Comparison of ENCODE assay signal across 12 mouse cellular contexts in the genomic region with DNA sequence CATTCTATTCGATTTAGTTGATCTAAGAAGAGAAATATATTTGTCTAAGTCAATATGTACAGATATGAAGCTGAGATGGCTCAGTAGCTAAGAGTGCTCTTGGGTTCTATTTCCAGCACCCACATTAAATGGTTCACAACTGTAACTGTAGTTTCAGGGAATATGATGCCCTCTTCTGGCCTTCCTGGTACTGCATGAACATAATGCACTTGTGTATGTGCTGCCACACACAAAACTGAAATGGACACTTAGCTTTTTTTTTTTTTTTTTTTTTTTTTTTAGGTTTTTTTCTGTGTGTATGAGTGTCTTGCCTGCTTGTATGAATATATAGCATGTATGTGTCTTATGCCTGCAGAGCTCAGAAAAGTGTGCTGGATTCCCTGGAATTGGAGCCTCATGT. TPM values are rescaled to one million over a fixed set of nuclear protein-coding genes. Genes with fewer than 3 reads are reported as not detected.
DNase-seq lines count a peak whose midpoint lies in the region; ATAC-seq lines count a peak whose summit lies in the region.
"Had no signal": no experiment of that assay in that cellular context is flagged by ENCODE, and none has a peak within 500 bp of the region (broad histone marks: within the 10 kb centered on the region; RNA-seq: fewer than 3 reads in every experiment).

No protein-coding gene starts in this region.

- no peak for ATAC-seq in kidney, embryonic 15.5 days (replicated peaks; ENCODE audit: low FRiP score)
- ATAC-seq in erythroid progenitor cell, adult 5-6 weeks (replicated peaks; ENCODE audit: low FRiP score, poor library complexity, severe bottlenecking) = no peak
- ATAC-seq: forebrain, postnatal 0 days had no signal

- H3K4me3 ChIP-seq in kidney, embryonic 15.5 days (replicated peaks) = no peak overlapping the region
- H3K4me3 ChIP-seq: neural tube, embryonic 12.5 days had no signal

- no peaks in the 10 kb centered on the region for H3K4me1 ChIP-seq in kidney, embryonic 15.5 days
- H3K4me1 ChIP-seq: neural tube, embryonic 12.5 days had no signal

- peaks cover 85% of the 10 kb centered on the region for H3K36me3 ChIP-seq in kidney, embryonic 15.5 days

- H3K27ac ChIP-seq in kidney, embryonic 15.5 days = no peak overlapping the region
- H3K27ac ChIP-seq: neural tube, embryonic 12.5 days had no signal

- no peak overlapping the region for H3K4me2 ChIP-seq in kidney, embryonic 15.5 days
- H3K4me2 ChIP-seq: neural tube, embryonic 12.5 days had no signal

- H3K27me3 ChIP-seq in kidney, embryonic 15.5 days = no peaks in the 10 kb centered on the region
- H3K27me3 ChIP-seq: neural tube, embryonic 12.5 days had no signal

- DNase-seq in kidney, adult 18-20 months = peak; percentile 16
- peak; percentile 26 to 65 for DNase-seq in spleen, postnatal 10 days (ENCODE audit: low spot score in 2 of 2)
- no peak for DNase-seq in spleen, adult 12 weeks (ENCODE audit: low spot score)
- DNase-seq in T-cell, adult 2 months (ENCODE audit: low spot score) = peak; percentile 21
- peak; percentile 40 for DNase-seq in thymus, postnatal 25 days
- DNase-seq: adrenal gland, adult 8-10 months; cerebellum, postnatal 36 days; forebrain, postnatal 0 days; layer of hippocampus, adult 9-11 months had no signal

- H3K9me3 ChIP-seq in kidney, embryonic 15.5 days (replicated peaks) = peaks cover 4% of the 10 kb centered on the region; the same call in 1 of the 2 replicates
- H3K9me3 ChIP-seq: neural tube, embryonic 12.5 days had no signal

- 90% methylated on average over 1 of the region's 1 CpGs for WGBS in kidney, embryonic 15.5 days

- H3K9ac ChIP-seq in kidney, embryonic 15.5 days = no peak overlapping the region
- H3K9ac ChIP-seq: forebrain, postnatal 0 days; neural tube, embryonic 12.5 days had no signal

RNA-seq across cellular contexts. Expression of gene Atl3, which starts 29.5 kb away (rescaled TPM):
- polyA plus RNA-seq in kidney, embryonic 15.5 days (2015; fragmentation: Nextera tagmentation; extraction: Ambion mirVana) = 12.2 and 12.3 TPM in 2 replicates
- 36.8 and 46.9 TPM in 2 replicates for total RNA-seq in erythroid progenitor cell, adult 5-6 weeks (2015; ENCODE audit: low replicate concordance)
- total RNA-seq in erythroid progenitor cell, adult 5-6 weeks (2017; ENCODE audit: low replicate concordance) = 49.4 and 53.0 TPM in 2 replicates

RNA-seq across cellular contexts. Expression of gene Pla2g16, which starts 34.0 kb away (rescaled TPM):
- 8.8 and 9.2 TPM in 2 replicates for polyA plus RNA-seq in kidney, embryonic 15.5 days (2015; fragmentation: Nextera tagmentation; extraction: Ambion mirVana)
- total RNA-seq in erythroid progenitor cell, adult 5-6 weeks (2015; ENCODE audit: low replicate concordance) = 46.5 and 56.6 TPM in 2 replicates
- total RNA-seq in erythroid progenitor cell, adult 5-6 weeks (2017; ENCODE audit: low replicate concordance) = 45.8 and 73.4 TPM in 2 replicates

RNA-seq across cellular contexts. Expression of gene Rtn3, which starts 40.2 kb away (rescaled TPM):
- polyA plus RNA-seq in kidney, embryonic 15.5 days (2015; fragmentation: Nextera tagmentation; extraction: Ambion mirVana) = 157 TPM in 2 replicates
- total RNA-seq in erythroid progenitor cell, adult 5-6 weeks (2015; ENCODE audit: low replicate concordance) = 110 and 116 TPM in 2 replicates
- total RNA-seq in erythroid progenitor cell, adult 5-6 weeks (2017; ENCODE audit: low replicate concordance) = 55.3 and 60.5 TPM in 2 replicates
